Mouse (Mus musculus): Measurements from ENCODE around the gene Gm20388. TPM values are rescaled to one million over a fixed set of nuclear protein-coding genes. Genes with fewer than 3 reads are reported as not detected.

The Gm20388 gene
- polyA plus RNA-seq, 1 experiment from 2014 or later: not detected

- peaks cover 14% of the 10 kb centered on the region for H3K4me1 ChIP-seq
- H3K4me2 ChIP-seq: no peak overlapping the region
- H3K9ac ChIP-seq: no peak overlapping the region; the same call in 1 of the 2 replicates
- H3K4me3 ChIP-seq: no peak overlapping the region
- no peak overlapping the region for H3K27ac ChIP-seq
- no peak for ATAC-seq (ENCODE audit: insufficient number of reproducible peaks, insufficient read depth, low FRiP score, low TSS enrichment, low read depth)
- 53% methylated on average over 10 of the region's 10 CpGs for WGBS
- peaks cover 7% of the 10 kb centered on the region; the same call in 1 of the 2 replicates for H3K27me3 ChIP-seq
- no peaks in the 10 kb centered on the region for H3K9me3 ChIP-seq
- H3K36me3 ChIP-seq: no peaks in the 10 kb centered on the region
These were observed 1937.9 kb downstream of the Gm20388 start for GRCm38 (mm10) chr8:121848495-121848894.

GRCm38 (mm10) chr8:121849303-121849702 lies 1938.7 kb downstream of the Gm20388 start:
- no peak for ATAC-seq (ENCODE audit: insufficient number of reproducible peaks, insufficient read depth, low FRiP score, low TSS enrichment, low read depth)
- Histone ChIP-seq H3K4me1 (peaks cover 14% of the 10 kb centered on the region), H3K9ac (no peak overlapping the region), H3K27ac (no peak overlapping the region), H3K36me3 (no peaks in the 10 kb centered on the region), H3K4me2 (no peak overlapping the region), H3K9me3 (no peaks in the 10 kb centered on the region), H3K4me3 (no peak overlapping the region), H3K27me3 (peaks cover 7% of the 10 kb centered on the region; the same call in 1 of the 2 replicates)
- WGBS: 75% methylated on average over 9 of the region's 9 CpGs

- no peaks in the 10 kb centered on the region for H3K36me3 ChIP-seq
- peaks cover 14% of the 10 kb centered on the region for H3K4me1 ChIP-seq
- H3K4me3 ChIP-seq: no peak overlapping the region
- WGBS: 15% methylated on average over 6 of the region's 6 CpGs
- no peak overlapping the region for H3K27ac ChIP-seq
- no peak overlapping the region for H3K4me2 ChIP-seq
- peaks cover 7% of the 10 kb centered on the region; the same call in 1 of the 2 replicates for H3K27me3 ChIP-seq
- no peaks in the 10 kb centered on the region for H3K9me3 ChIP-seq
- no peak overlapping the region for H3K9ac ChIP-seq
- no peak for ATAC-seq (ENCODE audit: insufficient number of reproducible peaks, insufficient read depth, low FRiP score, low TSS enrichment, low read depth)
These were observed 1939.4 kb downstream of the Gm20388 start for GRCm38 (mm10) chr8:121850018-121850417.

GRCm38 (mm10) chr8:121850436-121850820 lies 1939.8 kb downstream of the Gm20388 start:
- no peaks in the 10 kb centered on the region for H3K9me3 ChIP-seq
- H3K4me3 ChIP-seq: peak overlapping the region; percentile 30
- H3K27ac ChIP-seq: no peak overlapping the region
- peak overlapping the region; percentile 64 for H3K4me2 ChIP-seq
- H3K9ac ChIP-seq: peak overlapping the region; percentile 65
- peaks cover 14% of the 10 kb centered on the region for H3K4me1 ChIP-seq
- H3K36me3 ChIP-seq: no peaks in the 10 kb centered on the region
- WGBS: 29% methylated on average over 12 of the region's 12 CpGs
- peaks cover 7% of the 10 kb centered on the region; the same call in 1 of the 2 replicates for H3K27me3 ChIP-seq
- no peak for ATAC-seq (ENCODE audit: insufficient number of reproducible peaks, insufficient read depth, low FRiP score, low TSS enrichment, low read depth)

GRCm38 (mm10) chr8:121850821-121851470 lies 1940.3 kb downstream of the Gm20388 start:
- Histone ChIP-seq H3K27ac (no peak overlapping the region), H3K4me3 (peak overlapping the region; percentile 30), H3K27me3 (peaks cover 7% of the 10 kb centered on the region; the same call in 1 of the 2 replicates), H3K4me1 (peaks cover 14% of the 10 kb centered on the region), H3K4me2 (peak overlapping the region; percentile 64), H3K36me3 (no peaks in the 10 kb centered on the region), H3K9me3 (no peaks in the 10 kb centered on the region), H3K9ac (peak overlapping the region; percentile 65)
- 3% methylated on average over 24 of the region's 24 CpGs for WGBS
- ATAC-seq (ENCODE audit: insufficient number of reproducible peaks, insufficient read depth, low FRiP score, low TSS enrichment, low read depth): peak; percentile 76

- Histone ChIP-seq H3K9me3 (no peaks in the 10 kb centered on the region), H3K4me1 (peaks cover 14% of the 10 kb centered on the region), H3K36me3 (no peaks in the 10 kb centered on the region), H3K4me2 (no peak overlapping the region), H3K27me3 (peaks cover 7% of the 10 kb centered on the region; the same call in 1 of the 2 replicates), H3K27ac (no peak overlapping the region), H3K4me3 (no peak overlapping the region), H3K9ac (no peak overlapping the region)
- 53% methylated on average over 7 of the region's 7 CpGs for WGBS
- ATAC-seq (ENCODE audit: insufficient number of reproducible peaks, insufficient read depth, low FRiP score, low TSS enrichment, low read depth): no peak
These were observed 1941.1 kb downstream of the Gm20388 start for GRCm38 (mm10) chr8:121851716-121852115.

- WGBS: 55% methylated on average over 7 of the region's 7 CpGs
- H3K27ac ChIP-seq: no peak overlapping the region
- H3K36me3 ChIP-seq: no peaks in the 10 kb centered on the region
- H3K4me1 ChIP-seq: peaks cover 14% of the 10 kb centered on the region
- no peak overlapping the region for H3K4me2 ChIP-seq
- no peak for ATAC-seq (ENCODE audit: insufficient number of reproducible peaks, insufficient read depth, low FRiP score, low TSS enrichment, low read depth)
- H3K9ac ChIP-seq: no peak overlapping the region
- peaks cover 7% of the 10 kb centered on the region; the same call in 1 of the 2 replicates for H3K27me3 ChIP-seq
- no peaks in the 10 kb centered on the region for H3K9me3 ChIP-seq
- H3K4me3 ChIP-seq: no peak overlapping the region
These were observed 1941.8 kb downstream of the Gm20388 start for GRCm38 (mm10) chr8:121852464-121852863.

- Histone ChIP-seq H3K36me3 (no peaks in the 10 kb centered on the region), H3K4me3 (no peak overlapping the region), H3K9me3 (no peaks in the 10 kb centered on the region), H3K27ac (no peak overlapping the region), H3K4me1 (peaks cover 14% of the 10 kb centered on the region), H3K27me3 (peaks cover 11% of the 10 kb centered on the region; the same call in 1 of the 2 replicates), H3K9ac (no peak overlapping the region), H3K4me2 (no peak overlapping the region)
- ATAC-seq (ENCODE audit: insufficient number of reproducible peaks, insufficient read depth, low FRiP score, low TSS enrichment, low read depth): no peak
- 72% methylated on average over 2 of the region's 2 CpGs for WGBS
These were observed 1942.9 kb downstream of the Gm20388 start for GRCm38 (mm10) chr8:121853586-121853985.

GRCm38 (mm10) chr8:121856071-121856746 lies 1945.6 kb downstream of the Gm20388 start:
- no peak overlapping the region for H3K4me3 ChIP-seq
- no peak overlapping the region for H3K4me2 ChIP-seq
- WGBS: 69% methylated on average over 14 of the region's 14 CpGs
- H3K9ac ChIP-seq: no peak overlapping the region
- ATAC-seq (ENCODE audit: insufficient number of reproducible peaks, insufficient read depth, low FRiP score, low TSS enrichment, low read depth): no peak
- no peaks in the 10 kb centered on the region for H3K9me3 ChIP-seq
- H3K36me3 ChIP-seq: no peaks in the 10 kb centered on the region
- peaks cover 11% of the 10 kb centered on the region; the same call in 1 of the 2 replicates for H3K27me3 ChIP-seq
- H3K4me1 ChIP-seq: peaks cover 7% of the 10 kb centered on the region
- H3K27ac ChIP-seq: no peak overlapping the region

GRCm38 (mm10) chr8:121857331-121857730 lies 1946.7 kb downstream of the Gm20388 start:
- H3K9ac ChIP-seq: no peak overlapping the region
- 53% methylated on average over 9 of the region's 9 CpGs for WGBS

GRCm38 (mm10) chr8:121857747-121858146 lies 1947.1 kb downstream of the Gm20388 start:
- WGBS: 30% methylated on average over 2 of the region's 2 CpGs
- no peak for ATAC-seq (ENCODE audit: insufficient number of reproducible peaks, insufficient read depth, low FRiP score, low TSS enrichment, low read depth)
- Histone ChIP-seq H3K4me3 (no peak overlapping the region), H3K9me3 (no peaks in the 10 kb centered on the region), H3K27ac (no peak overlapping the region), H3K36me3 (no peaks in the 10 kb centered on the region), H3K27me3 (0 out of 2 replicates have a peak, but pooled peaks cover 3% of the 10 kb centered on the region), H3K4me2 (no peak overlapping the region), H3K9ac (no peak overlapping the region), H3K4me1 (peaks cover 13% of the 10 kb centered on the region)

More at GRCm38 (mm10) chr8:121857331-121857730, 1946.7 kb downstream of the Gm20388 start:
- Histone ChIP-seq H3K36me3 (no peaks in the 10 kb centered on the region), H3K9me3 (no peaks in the 10 kb centered on the region), H3K4me1 (peaks cover 9% of the 10 kb centered on the region), H3K27me3 (0 out of 2 replicates have a peak, but pooled peaks cover 3% of the 10 kb centered on the region), H3K4me2 (no peak overlapping the region), H3K27ac (no peak overlapping the region), H3K4me3 (no peak overlapping the region)
- no peak for ATAC-seq (ENCODE audit: insufficient number of reproducible peaks, insufficient read depth, low FRiP score, low TSS enrichment, low read depth)

- no peak for ATAC-seq (ENCODE audit: insufficient number of reproducible peaks, insufficient read depth, low FRiP score, low TSS enrichment, low read depth)
- no peaks in the 10 kb centered on the region for H3K9me3 ChIP-seq
- 0 out of 2 replicates have a peak, but pooled peaks cover 3% of the 10 kb centered on the region for H3K27me3 ChIP-seq
- no peak overlapping the region for H3K4me3 ChIP-seq
- H3K36me3 ChIP-seq: no peaks in the 10 kb centered on the region
- H3K4me2 ChIP-seq: no peak overlapping the region
- H3K27ac ChIP-seq: no peak overlapping the region
- 21% methylated on average over 6 of the region's 6 CpGs for WGBS
- H3K9ac ChIP-seq: no peak overlapping the region
- H3K4me1 ChIP-seq: peaks cover 13% of the 10 kb centered on the region
These were observed 1950.6 kb downstream of the Gm20388 start for GRCm38 (mm10) chr8:121861276-121861675.
